Mouse (Mus musculus) olfactory bulb, adult 2 months (tissue): ENCODE results near the gene Adh1.

Experiments
- CTCF ChIP-seq: fragments of 200-500 bp; IDR thresholded peaks from 2 replicates; pipeline ENCODE4 v1.5.1; 2012; ENCODE audit warnings: low read depth, mild to moderate bottlenecking, low read length, moderate library complexity; ENCODE audit not compliant: insufficient read depth
- POLR2A ChIP-seq: fragments of 200-500 bp; IDR thresholded peaks from 2 replicates; pipeline ENCODE4 v1.6.1; 2012; ENCODE audit warnings: mild to moderate bottlenecking, low read depth, low read length, moderate library complexity; ENCODE audit not compliant: insufficient read depth

GRCm38 (mm10) chr3:138244338-138244874, 16.4 kb upstream of the Adh1 start:
- TF ChIP-seq CTCF (no peak), POLR2A (no peak)
